Mouse (Mus musculus) olfactory bulb, adult 2 months (tissue): Measurements from ENCODE around the gene Fars2.

Experiments
- CTCF ChIP-seq: fragments of 200-500 bp; IDR thresholded peaks from 2 replicates; pipeline ENCODE4 v1.5.1; 2012; ENCODE audit warnings: low read depth, mild to moderate bottlenecking, low read length, moderate library complexity; ENCODE audit not compliant: insufficient read depth
- POLR2A ChIP-seq: fragments of 200-500 bp; IDR thresholded peaks from 2 replicates; pipeline ENCODE4 v1.6.1; 2012; ENCODE audit warnings: mild to moderate bottlenecking, low read depth, low read length, moderate library complexity; ENCODE audit not compliant: insufficient read depth

- no peak for TF ChIP-seq POLR2A
- no peak for TF ChIP-seq CTCF
Measured at GRCm38 (mm10) chr13:36105591-36105990, 11.6 kb upstream of the Fars2 start.
